Mouse (Mus musculus): ENCODE measurements around the gene Cdcp1. TPM values are rescaled to one million over a fixed set of nuclear protein-coding genes. Genes with fewer than 3 reads are reported as not detected.

The Cdcp1 gene
- total RNA-seq, 2 experiments from 2014 or later, result 0.08 TPM; not detected in 1

DNA sequence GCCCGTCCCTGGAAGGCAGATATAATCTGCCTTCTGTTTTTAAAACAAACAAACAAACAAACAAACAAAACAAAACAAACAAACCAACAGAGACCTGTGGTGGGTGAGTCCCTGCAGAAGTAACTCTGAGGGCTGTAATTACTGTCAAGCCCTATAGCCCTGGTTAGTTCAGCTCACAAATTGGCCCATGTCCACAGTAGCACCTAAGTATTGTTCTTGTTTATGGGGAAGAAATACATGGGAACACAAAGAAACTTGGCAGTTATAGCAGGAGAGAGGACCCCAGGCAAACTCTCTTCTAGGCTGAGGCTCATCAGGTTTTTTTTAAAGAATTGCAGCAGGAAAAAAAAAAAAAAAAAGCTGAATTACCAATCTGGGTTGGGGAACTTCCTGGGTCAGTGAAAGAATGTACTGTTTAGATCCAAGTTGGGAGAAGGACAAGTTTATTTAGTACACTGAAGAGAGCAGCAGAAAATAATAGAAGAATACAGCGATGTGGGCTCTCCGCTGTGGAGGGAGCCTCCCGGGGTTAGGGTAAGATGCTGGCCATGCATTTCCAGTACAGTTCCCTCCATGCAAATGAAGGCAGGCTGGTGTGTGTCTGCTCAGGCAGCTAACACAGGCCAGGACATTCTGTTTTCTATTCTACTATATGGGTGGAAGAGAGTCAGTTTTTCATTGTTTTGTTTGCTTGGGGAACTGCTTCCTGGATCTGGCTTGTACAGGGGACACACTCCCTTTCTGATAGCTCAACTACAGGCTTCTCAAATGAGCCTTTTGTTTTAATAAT lies 22.6 kb upstream of the Cdcp1 start:
- TF ChIP-seq CTCF (conservative IDR thresholded peaks at IDR 0.05), result no peak
- H3K4me3 ChIP-seq, result no peak overlapping the region

DNA sequence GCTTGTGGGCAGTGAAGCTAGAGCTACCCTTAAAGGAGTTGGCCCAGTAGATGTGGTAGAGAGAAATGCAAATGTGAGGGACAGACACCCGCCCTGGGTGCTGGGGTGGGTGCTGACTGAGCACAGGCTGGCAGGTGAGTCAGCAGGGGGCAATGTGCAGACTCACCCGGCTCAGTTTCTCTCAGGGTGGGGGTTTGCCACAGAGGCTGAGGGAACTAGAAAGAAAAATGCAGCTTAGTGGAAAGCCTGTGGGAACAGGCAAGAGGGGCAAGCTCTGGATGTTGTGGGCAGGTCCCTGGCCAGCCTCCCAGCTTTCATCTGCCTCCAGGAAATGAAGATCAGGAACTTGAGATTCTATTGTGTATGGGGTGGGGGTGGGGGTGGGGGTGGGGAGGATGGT lies 21.9 kb upstream of the Cdcp1 start:
- no peak overlapping the region for H3K27ac ChIP-seq
- no peak for DNase-seq (ENCODE audit: low spot score in 2 of 2)
- no peak overlapping the region for H3K4me3 ChIP-seq
- no peak for TF ChIP-seq CTCF (conservative IDR thresholded peaks at IDR 0.05)

More for the DNA sequence above, 22.6 kb upstream of the Cdcp1 start:
- no peak overlapping the region for H3K27ac ChIP-seq
- DNase-seq (ENCODE audit: low spot score in 2 of 2), result no peak

DNA sequence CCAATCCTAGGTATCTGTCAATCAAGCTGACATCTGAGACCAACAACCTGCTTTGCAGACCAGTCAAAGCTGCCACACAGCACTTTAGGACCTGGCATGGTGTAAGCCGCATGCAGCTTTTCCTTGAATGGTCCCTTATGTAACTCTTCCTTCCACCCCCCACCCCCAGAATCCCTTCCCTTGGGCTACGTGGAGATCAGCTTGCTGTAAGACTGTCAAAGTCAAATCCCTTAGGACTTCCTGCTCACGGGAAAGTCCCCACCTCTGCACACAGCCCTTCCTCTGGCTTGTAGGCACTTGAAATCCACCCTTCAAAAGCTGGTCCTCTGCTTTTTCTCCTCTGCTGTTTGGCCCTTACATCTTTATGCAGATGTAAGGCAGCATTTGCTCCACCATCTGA lies 19.8 kb upstream of the Cdcp1 start:
- DNase-seq (ENCODE audit: low spot score in 2 of 2), result no peak
- no peak overlapping the region for H3K27ac ChIP-seq
- TF ChIP-seq CTCF (conservative IDR thresholded peaks at IDR 0.05), result no peak
- no peak overlapping the region for H3K4me3 ChIP-seq

GRCm38 (mm10) chr9:123229826-123230225 lies 14.0 kb upstream of the Cdcp1 start:
- TF ChIP-seq CTCF (conservative IDR thresholded peaks at IDR 0.05), result no peak
- Histone ChIP-seq H3K27ac (no peak overlapping the region), H3K4me3 (no peak overlapping the region)
- no peak for DNase-seq (ENCODE audit: low spot score in 2 of 2)

DNA sequence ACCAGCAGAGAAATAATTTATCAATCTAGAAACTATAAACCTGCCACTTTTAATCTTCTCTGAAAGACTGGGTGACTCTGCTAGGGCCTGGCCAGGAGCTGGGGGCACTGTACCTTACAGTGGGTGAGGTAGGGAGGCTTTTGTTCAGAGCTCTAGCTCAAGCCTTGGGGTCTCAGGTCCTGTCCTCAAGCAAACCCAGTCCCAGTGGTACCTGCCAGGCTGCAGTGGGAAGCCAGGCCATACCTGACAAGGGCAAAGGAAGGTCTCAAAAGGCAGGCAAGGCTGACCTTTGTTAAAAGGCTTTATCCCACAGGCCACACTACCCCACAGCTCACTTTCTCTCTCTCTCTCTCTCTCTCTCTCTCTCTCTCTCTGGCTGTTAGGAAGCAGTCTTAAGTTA lies 12.8 kb upstream of the Cdcp1 start:
- no peak for TF ChIP-seq CTCF (conservative IDR thresholded peaks at IDR 0.05)
- no peak overlapping the region for H3K27ac ChIP-seq
- H3K4me3 ChIP-seq, result no peak overlapping the region
- DNase-seq (ENCODE audit: low spot score in 2 of 2), result no peak

DNA sequence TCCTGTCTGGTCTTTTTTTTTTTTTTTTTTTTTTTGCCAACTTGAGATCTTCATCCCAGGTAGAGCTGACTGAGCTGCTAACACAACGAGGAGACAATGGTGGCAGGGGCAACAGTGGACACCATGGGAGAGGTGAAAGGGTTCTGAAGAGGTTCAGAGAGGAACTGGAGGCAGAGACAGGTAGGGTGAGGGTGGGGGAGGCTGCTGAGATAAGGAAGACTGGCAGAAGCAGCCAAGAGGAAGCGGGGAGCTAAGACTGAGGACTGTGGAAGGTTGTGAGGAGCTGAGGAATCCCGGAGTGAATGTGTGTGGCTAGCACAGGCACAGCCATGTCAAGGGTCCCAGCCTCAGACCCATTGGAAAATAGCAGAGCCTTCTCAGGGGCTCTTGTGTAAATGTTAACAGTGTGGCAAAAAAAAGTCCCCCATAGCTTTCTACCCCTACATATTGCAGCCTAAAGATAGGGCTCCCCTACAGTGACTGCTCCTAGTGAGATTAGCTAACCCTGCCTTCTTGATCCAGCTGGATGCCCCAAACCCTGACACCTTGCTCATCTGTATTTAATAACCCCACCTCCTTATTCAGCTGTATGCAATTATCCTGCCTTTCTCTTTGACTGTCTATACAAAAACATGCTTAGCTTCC lies 11.4 kb upstream of the Cdcp1 start:
- no peak overlapping the region for H3K4me3 ChIP-seq
- no peak for TF ChIP-seq CTCF (conservative IDR thresholded peaks at IDR 0.05)
- no peak for DNase-seq (ENCODE audit: low spot score in 2 of 2)
- H3K27ac ChIP-seq, result no peak overlapping the region

DNA sequence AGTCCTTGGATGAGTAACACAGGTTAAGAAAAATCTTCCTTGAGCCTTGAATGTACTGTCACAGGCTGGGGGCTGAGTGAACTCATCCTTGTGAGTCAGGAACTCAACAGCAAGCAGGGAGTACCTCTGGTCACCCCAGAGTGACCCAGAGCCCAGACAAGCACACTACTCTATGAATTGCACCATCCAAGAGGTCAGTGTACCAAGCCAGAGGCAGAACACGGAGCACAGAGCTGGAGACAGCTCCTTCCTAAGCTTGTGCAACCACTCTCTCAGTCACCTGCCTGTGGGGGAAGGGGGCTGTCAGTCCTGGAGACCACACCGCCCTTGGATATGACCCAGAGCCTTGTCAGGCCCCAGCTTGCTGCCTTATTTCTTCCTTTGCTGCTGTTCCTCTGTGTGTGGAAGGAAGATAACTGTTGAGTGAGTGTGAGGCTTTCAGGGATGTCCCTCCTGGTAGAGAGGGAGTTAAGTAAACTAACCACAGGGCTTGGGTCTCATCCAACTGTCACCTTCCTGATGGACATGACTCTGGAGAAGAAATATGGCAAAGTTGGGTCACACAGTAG lies 9.1 kb upstream of the Cdcp1 start:
- TF ChIP-seq CTCF (conservative IDR thresholded peaks at IDR 0.05), result no peak
- DNase-seq (ENCODE audit: low spot score in 2 of 2), result no peak

GRCm38 (mm10) chr9:123219826-123220225 lies 4.0 kb upstream of the Cdcp1 start:
- peak in 1 of 2 experiments; percentile 7 for DNase-seq (ENCODE audit: low spot score in 2 of 2)
- no peak for TF ChIP-seq CTCF (conservative IDR thresholded peaks at IDR 0.05)
- Histone ChIP-seq H3K4me3 (no peak overlapping the region), H3K27ac (no peak overlapping the region; the same call in 1 of the 2 replicates)

More for the DNA sequence above, 9.1 kb upstream of the Cdcp1 start:
- Histone ChIP-seq H3K4me3 (no peak overlapping the region), H3K27ac (no peak overlapping the region)

DNA sequence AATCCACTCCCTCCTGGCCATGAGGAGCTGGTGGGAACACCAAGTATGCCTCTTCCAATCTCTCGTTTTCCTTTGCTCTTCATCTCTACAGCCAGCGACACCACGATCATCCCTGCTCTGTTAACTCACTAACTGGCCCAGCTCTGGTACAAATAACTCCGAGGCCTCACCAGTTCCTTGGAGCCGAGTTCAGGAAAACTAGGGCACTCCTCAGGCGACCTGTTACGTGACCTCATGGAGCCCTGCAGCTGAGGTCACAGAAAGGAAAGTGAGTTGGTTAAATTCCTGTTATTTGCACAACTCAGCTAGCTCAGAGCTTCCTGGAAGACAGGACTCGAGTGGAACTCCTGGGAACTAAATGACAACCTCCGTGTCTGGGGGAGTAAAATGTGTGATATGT lies 2.5 kb downstream of the Cdcp1 start:
- no peak for TF ChIP-seq CTCF (conservative IDR thresholded peaks at IDR 0.05)
- DNase-seq (ENCODE audit: low spot score in 2 of 2), result no peak
- H3K27ac ChIP-seq, result no peak overlapping the region

GRCm38 (mm10) chr9:123207895-123208294 lies 7.9 kb downstream of the Cdcp1 start:
- no peak for TF ChIP-seq CTCF (conservative IDR thresholded peaks at IDR 0.05)
- Histone ChIP-seq H3K4me3 (no peak overlapping the region), H3K27ac (no peak overlapping the region)
- DNase-seq (ENCODE audit: low spot score in 2 of 2), result no peak

More for the DNA sequence above, 2.5 kb downstream of the Cdcp1 start:
- no peak overlapping the region for H3K4me3 ChIP-seq

DNA sequence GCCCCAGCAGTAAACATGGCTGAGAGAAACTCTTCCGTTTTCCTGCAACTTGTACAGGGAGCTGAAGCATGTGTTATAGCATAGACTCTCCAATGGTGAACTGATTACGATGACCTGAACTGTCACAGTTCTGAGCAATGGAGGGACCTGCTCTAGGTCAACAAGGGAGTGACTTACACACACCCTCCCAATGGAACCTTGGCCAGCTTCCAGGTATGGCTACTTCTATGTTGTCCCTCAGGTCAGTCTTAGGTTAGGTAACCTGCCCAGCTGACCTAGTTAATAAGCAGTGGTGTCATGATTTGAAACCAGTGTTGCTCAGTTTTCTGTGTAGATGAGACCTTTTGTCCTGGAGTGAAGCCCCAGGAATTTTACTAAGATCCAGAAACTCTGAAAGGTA lies 8.9 kb downstream of the Cdcp1 start:
- Histone ChIP-seq H3K27ac (no peak overlapping the region), H3K4me3 (no peak overlapping the region)
- no peak for TF ChIP-seq CTCF (conservative IDR thresholded peaks at IDR 0.05)
- no peak for DNase-seq (ENCODE audit: low spot score in 2 of 2)

DNA sequence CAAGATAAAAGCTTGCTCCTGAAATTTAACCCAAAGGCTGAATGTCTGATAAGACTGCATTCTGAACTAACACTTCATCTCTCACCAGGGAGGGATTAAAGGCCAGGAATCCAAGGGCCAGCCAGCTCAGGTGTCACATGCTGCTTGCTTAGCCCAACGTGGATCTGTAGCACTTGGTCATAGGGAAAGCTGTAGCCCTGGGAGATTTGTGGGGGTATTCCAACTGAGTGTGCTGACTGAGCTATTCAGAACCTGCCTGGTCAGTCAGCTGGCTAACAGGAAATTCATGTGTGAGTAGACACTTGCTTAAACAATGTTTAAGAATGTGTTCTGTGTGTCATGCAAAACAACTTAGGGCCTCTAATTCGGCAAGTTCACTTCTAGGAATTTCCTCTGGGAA lies 9.3 kb downstream of the Cdcp1 start:
- H3K4me3 ChIP-seq, result no peak overlapping the region
- H3K27ac ChIP-seq, result no peak overlapping the region
- DNase-seq (ENCODE audit: low spot score in 2 of 2), result no peak
- no peak for TF ChIP-seq CTCF (conservative IDR thresholded peaks at IDR 0.05)

DNA sequence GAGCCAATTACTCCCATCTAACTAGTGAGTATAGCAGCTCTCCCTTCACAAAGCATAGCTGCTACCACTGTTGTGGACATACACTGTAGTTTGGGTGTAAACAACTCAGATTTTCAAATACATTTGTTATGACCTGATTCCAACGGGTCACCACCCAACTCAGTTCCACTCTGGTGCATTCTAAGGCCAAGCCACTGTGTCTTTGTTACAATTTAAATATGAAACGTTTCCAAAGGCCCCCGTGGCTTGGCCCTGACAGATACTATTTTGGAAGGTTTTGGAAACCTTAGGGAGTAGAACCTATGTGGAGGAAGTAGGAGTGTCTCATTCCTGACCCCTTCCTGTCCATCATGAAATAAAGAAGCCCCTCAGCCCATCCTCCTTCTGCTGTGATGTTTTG lies 15.7 kb downstream of the Cdcp1 start:
- no peak overlapping the region for H3K27ac ChIP-seq
- no peak overlapping the region for H3K4me3 ChIP-seq
- no peak for TF ChIP-seq CTCF (conservative IDR thresholded peaks at IDR 0.05)

More for the DNA sequence above, 15.7 kb downstream of the Cdcp1 start:
- DNase-seq (ENCODE audit: low spot score in 2 of 2), result no peak
